Mouse (Mus musculus): ENCODE data around the gene Adipor2. TPM values are rescaled to one million over a fixed set of nuclear protein-coding genes. Genes with fewer than 3 reads are reported as not detected.

Gene Adipor2
- polyA plus RNA-seq, 1 experiment from 2014 or later = 40.9 TPM

GRCm38 (mm10) chr6:119411511-119411910, 6.0 kb downstream of the Adipor2 start:
- ATAC-seq = no peak

DNA sequence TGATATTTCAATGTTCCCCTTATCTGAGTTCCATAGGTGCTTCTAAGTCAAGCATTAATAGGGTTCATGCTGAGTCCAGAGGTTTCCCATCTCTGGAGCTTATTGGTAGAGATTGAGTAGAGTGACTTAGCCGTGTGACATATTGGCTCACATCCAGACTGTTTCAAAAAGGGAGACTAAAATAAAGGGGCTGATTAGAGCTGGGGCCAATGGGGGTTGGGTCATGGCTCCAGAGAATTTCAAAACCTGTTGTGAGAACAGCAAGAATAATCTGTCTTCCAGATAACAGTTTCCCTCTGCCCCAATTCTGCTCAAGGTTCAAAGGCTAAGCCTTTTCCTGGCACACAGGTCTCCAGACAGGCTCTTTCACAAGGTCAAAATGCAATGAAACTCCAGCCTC, 7.7 kb downstream of the Adipor2 start:
- H3K9ac ChIP-seq (replicated peaks; ENCODE audit: low read depth, low read length) = no peak overlapping the region
- H3K4me2 ChIP-seq (ENCODE audit: low read length) = no peak overlapping the region
- ATAC-seq = no peak
- H3K36me3 ChIP-seq (ENCODE audit: control insufficient read depth, insufficient read depth) = no peaks in the 10 kb centered on the region
- no peaks in the 10 kb centered on the region for H3K9me3 ChIP-seq (ENCODE audit: control insufficient read depth, low read length)
- H3K27ac ChIP-seq (ENCODE audit: low read length) = no peak overlapping the region
- H3K27me3 ChIP-seq (replicated peaks; ENCODE audit: control insufficient read depth, insufficient read depth, low read length) = no peaks in the 10 kb centered on the region
- no peaks in the 10 kb centered on the region for H3K4me1 ChIP-seq (replicated peaks; ENCODE audit: control insufficient read depth, insufficient read depth, low read length)
- 20% methylated on average over 1 of the region's 1 CpGs for WGBS
- no peak overlapping the region for H3K4me3 ChIP-seq (replicated peaks; ENCODE audit: low read length)

More at GRCm38 (mm10) chr6:119411511-119411910, 6.0 kb downstream of the Adipor2 start:
- H3K27ac ChIP-seq (ENCODE audit: low read length) = no peak overlapping the region
- no peaks in the 10 kb centered on the region for H3K27me3 ChIP-seq (replicated peaks; ENCODE audit: control insufficient read depth, insufficient read depth, low read length)
- no peak overlapping the region for H3K9ac ChIP-seq (replicated peaks; ENCODE audit: low read depth, low read length)
- no peak overlapping the region for H3K4me2 ChIP-seq (ENCODE audit: low read length)
- H3K36me3 ChIP-seq (ENCODE audit: control insufficient read depth, insufficient read depth) = no peaks in the 10 kb centered on the region
- 93% methylated on average over 3 of the region's 3 CpGs for WGBS
- no peaks in the 10 kb centered on the region for H3K9me3 ChIP-seq (ENCODE audit: control insufficient read depth, low read length)
- H3K4me3 ChIP-seq (replicated peaks; ENCODE audit: low read length) = no peak overlapping the region
- no peaks in the 10 kb centered on the region for H3K4me1 ChIP-seq (replicated peaks; ENCODE audit: control insufficient read depth, insufficient read depth, low read length)

GRCm38 (mm10) chr6:119408582-119408981, 8.9 kb downstream of the Adipor2 start:
- no peak for ATAC-seq
- no peaks in the 10 kb centered on the region for H3K36me3 ChIP-seq (ENCODE audit: control insufficient read depth, insufficient read depth)
- no peak overlapping the region for H3K4me2 ChIP-seq (ENCODE audit: low read length)
- H3K27me3 ChIP-seq (replicated peaks; ENCODE audit: control insufficient read depth, insufficient read depth, low read length) = no peaks in the 10 kb centered on the region
- no peak overlapping the region for H3K27ac ChIP-seq (ENCODE audit: low read length)
- 66% methylated on average over 9 of the region's 9 CpGs for WGBS
- H3K4me1 ChIP-seq (replicated peaks; ENCODE audit: control insufficient read depth, insufficient read depth, low read length) = no peaks in the 10 kb centered on the region
- no peak overlapping the region for H3K4me3 ChIP-seq (replicated peaks; ENCODE audit: low read length)
- no peaks in the 10 kb centered on the region for H3K9me3 ChIP-seq (ENCODE audit: control insufficient read depth, low read length)
- H3K9ac ChIP-seq (replicated peaks; ENCODE audit: low read depth, low read length) = no peak overlapping the region

DNA sequence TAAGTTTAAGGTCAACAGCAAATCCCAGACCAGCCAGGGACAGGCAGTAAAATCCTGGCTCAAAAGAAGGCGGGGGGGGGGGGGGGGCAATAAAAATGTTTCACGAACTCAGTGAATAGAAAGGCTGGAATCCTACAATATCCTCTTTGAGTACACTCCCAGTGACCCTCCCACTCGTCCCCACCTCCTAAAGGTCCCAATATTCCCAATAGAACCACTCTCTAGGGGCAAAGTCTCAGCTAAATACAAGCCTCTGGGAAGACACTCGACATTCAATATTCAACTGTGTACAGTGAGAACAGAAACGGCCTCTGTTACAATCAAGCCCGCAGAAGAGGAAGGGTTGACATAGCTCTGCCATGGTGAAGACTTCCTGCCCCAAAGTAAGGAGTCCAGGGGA, 9.7 kb downstream of the Adipor2 start:
- Histone ChIP-seq H3K36me3 (ENCODE audit: control insufficient read depth, insufficient read depth) (no peaks in the 10 kb centered on the region), H3K27me3 (replicated peaks; ENCODE audit: control insufficient read depth, insufficient read depth, low read length) (no peaks in the 10 kb centered on the region), H3K9ac (replicated peaks; ENCODE audit: low read depth, low read length) (no peak overlapping the region), H3K9me3 (ENCODE audit: control insufficient read depth, low read length) (no peaks in the 10 kb centered on the region), H3K27ac (ENCODE audit: low read length) (no peak overlapping the region), H3K4me1 (replicated peaks; ENCODE audit: control insufficient read depth, insufficient read depth, low read length) (no peaks in the 10 kb centered on the region), H3K4me3 (replicated peaks; ENCODE audit: low read length) (no peak overlapping the region), H3K4me2 (ENCODE audit: low read length) (no peak overlapping the region)
- 60% methylated on average over 6 of the region's 6 CpGs for WGBS
- no peak for ATAC-seq

- no peaks in the 10 kb centered on the region for H3K27me3 ChIP-seq (replicated peaks; ENCODE audit: control insufficient read depth, insufficient read depth, low read length)
- no peak overlapping the region for H3K27ac ChIP-seq (ENCODE audit: low read length)
- H3K36me3 ChIP-seq (ENCODE audit: control insufficient read depth, insufficient read depth) = no peaks in the 10 kb centered on the region
- no peak overlapping the region for H3K4me2 ChIP-seq (ENCODE audit: low read length)
- H3K4me1 ChIP-seq (replicated peaks; ENCODE audit: control insufficient read depth, insufficient read depth, low read length) = no peaks in the 10 kb centered on the region
- 91% methylated on average over 8 of the region's 8 CpGs for WGBS
- no peak overlapping the region for H3K4me3 ChIP-seq (replicated peaks; ENCODE audit: low read length)
- ATAC-seq = no peak
- H3K9ac ChIP-seq (replicated peaks; ENCODE audit: low read depth, low read length) = no peak overlapping the region
- no peaks in the 10 kb centered on the region for H3K9me3 ChIP-seq (ENCODE audit: control insufficient read depth, low read length)
Observed at GRCm38 (mm10) chr6:119406528-119406927, 11.0 kb downstream of the Adipor2 start.

- Histone ChIP-seq H3K4me1 (replicated peaks; ENCODE audit: control insufficient read depth, insufficient read depth, low read length) (no peaks in the 10 kb centered on the region), H3K9me3 (ENCODE audit: control insufficient read depth, low read length) (no peaks in the 10 kb centered on the region), H3K36me3 (ENCODE audit: control insufficient read depth, insufficient read depth) (no peaks in the 10 kb centered on the region), H3K4me3 (replicated peaks; ENCODE audit: low read length) (no peak overlapping the region), H3K27me3 (replicated peaks; ENCODE audit: control insufficient read depth, insufficient read depth, low read length) (no peaks in the 10 kb centered on the region), H3K9ac (replicated peaks; ENCODE audit: low read depth, low read length) (no peak overlapping the region), H3K4me2 (ENCODE audit: low read length) (no peak overlapping the region), H3K27ac (ENCODE audit: low read length) (no peak overlapping the region)
- 84% methylated on average over 7 of the region's 7 CpGs for WGBS
- ATAC-seq = no peak
Observed at GRCm38 (mm10) chr6:119405310-119405709, 12.2 kb downstream of the Adipor2 start.

DNA sequence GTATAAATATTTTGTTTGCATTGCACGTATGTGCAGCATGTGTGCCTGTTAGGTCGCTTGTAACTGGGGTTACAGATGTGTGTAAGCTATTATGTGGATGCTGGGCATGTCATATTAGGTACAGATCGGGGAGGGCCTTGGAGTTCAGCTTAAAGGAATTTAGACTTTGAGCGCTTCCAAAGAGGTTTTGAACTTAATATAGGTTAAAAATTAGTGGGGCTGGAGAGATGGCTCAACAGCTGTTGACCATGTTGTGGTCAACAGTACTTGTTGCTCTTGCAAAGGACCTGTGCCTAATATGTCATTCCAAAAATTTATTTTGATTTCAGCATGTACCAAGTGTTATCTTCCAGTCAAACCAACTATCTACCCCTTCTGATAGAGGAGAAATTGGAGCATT, 12.7 kb downstream of the Adipor2 start:
- WGBS = 93% methylated on average over 4 of the region's 4 CpGs
- no peak overlapping the region for H3K9ac ChIP-seq (replicated peaks; ENCODE audit: low read depth, low read length)
- H3K4me2 ChIP-seq (ENCODE audit: low read length) = no peak overlapping the region
- H3K27me3 ChIP-seq (replicated peaks; ENCODE audit: control insufficient read depth, insufficient read depth, low read length) = no peaks in the 10 kb centered on the region
- ATAC-seq = no peak
- H3K4me1 ChIP-seq (replicated peaks; ENCODE audit: control insufficient read depth, insufficient read depth, low read length) = no peaks in the 10 kb centered on the region
- H3K9me3 ChIP-seq (ENCODE audit: control insufficient read depth, low read length) = no peaks in the 10 kb centered on the region
- H3K27ac ChIP-seq (ENCODE audit: low read length) = no peak overlapping the region
- H3K4me3 ChIP-seq (replicated peaks; ENCODE audit: low read length) = no peak overlapping the region
- no peaks in the 10 kb centered on the region for H3K36me3 ChIP-seq (ENCODE audit: control insufficient read depth, insufficient read depth)

DNA sequence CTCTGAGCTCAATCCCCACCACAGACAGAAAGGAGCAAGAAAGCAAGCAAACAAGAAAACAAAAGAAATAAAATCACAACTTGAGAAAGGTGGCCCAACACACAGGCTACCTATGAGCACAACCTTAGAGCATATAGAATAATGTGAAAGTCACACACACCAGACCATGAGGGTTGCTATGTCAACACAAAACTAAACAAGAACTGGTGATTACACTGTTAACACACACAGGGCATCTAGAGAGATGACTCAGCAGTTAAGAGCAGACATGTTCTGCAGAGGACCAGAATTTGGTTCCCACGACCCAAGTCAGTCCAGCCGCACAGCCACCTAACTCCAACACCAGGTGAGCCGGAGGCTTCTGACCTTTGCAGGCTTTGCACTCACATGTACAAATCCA, 14.5 kb downstream of the Adipor2 start:
- H3K36me3 ChIP-seq (ENCODE audit: control insufficient read depth, insufficient read depth) = no peaks in the 10 kb centered on the region
- H3K27ac ChIP-seq (ENCODE audit: low read length) = no peak overlapping the region
- H3K4me2 ChIP-seq (ENCODE audit: low read length) = no peak overlapping the region
- H3K9ac ChIP-seq (replicated peaks; ENCODE audit: low read depth, low read length) = no peak overlapping the region
- whole genome bisulfite sequencing = 92% methylated on average over 3 of the region's 3 CpGs
- ATAC-seq = no peak
- H3K27me3 ChIP-seq (replicated peaks; ENCODE audit: control insufficient read depth, insufficient read depth, low read length) = no peaks in the 10 kb centered on the region
- no peaks in the 10 kb centered on the region for H3K4me1 ChIP-seq (replicated peaks; ENCODE audit: control insufficient read depth, insufficient read depth, low read length)
- no peak overlapping the region for H3K4me3 ChIP-seq (replicated peaks; ENCODE audit: low read length)
- no peaks in the 10 kb centered on the region for H3K9me3 ChIP-seq (ENCODE audit: control insufficient read depth, low read length)

DNA sequence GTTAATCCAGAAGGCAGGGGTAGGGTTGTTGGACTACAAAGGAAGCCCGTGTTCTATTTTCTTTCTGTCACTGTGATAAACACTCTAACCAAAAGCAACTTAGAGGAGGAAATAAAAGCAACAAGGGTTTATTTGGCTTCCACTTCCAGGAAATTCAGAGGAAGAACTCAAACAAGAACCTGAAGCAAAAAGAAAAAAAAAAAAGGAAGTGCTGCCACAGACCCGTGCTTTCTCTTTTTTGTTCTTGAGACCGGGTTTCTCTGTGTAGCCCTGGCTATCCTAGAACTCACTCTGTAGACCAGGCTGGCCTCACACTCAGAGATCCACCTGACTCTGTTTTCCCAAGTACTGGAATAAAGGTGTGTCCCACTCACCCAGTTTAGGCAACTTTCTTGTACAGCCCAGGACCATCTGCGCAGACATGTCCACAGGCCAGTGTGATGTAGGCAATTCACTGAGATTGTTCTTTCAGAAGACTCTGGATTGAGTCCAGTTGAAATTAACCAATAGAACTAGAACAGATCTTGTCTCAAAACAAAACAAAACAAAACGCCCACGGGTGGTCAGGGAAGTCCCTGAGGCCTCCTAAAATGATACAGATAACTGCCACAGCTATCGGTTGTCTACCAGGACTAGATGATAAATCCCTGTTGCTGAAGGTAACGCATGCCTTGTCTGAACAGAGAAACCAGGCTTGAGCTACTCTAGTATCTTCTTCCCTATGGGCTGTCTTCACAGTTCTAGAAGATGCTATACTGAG, 15.8 kb downstream of the Adipor2 start:
- no peaks in the 10 kb centered on the region for H3K27me3 ChIP-seq (replicated peaks; ENCODE audit: control insufficient read depth, insufficient read depth, low read length)
- no peak overlapping the region for H3K4me3 ChIP-seq (replicated peaks; ENCODE audit: low read length)
- H3K9ac ChIP-seq (replicated peaks; ENCODE audit: low read depth, low read length) = no peak overlapping the region
- no peak for ATAC-seq
- H3K9me3 ChIP-seq (ENCODE audit: control insufficient read depth, low read length) = no peaks in the 10 kb centered on the region
- H3K27ac ChIP-seq (ENCODE audit: low read length) = no peak overlapping the region
- no peaks in the 10 kb centered on the region for H3K36me3 ChIP-seq (ENCODE audit: control insufficient read depth, insufficient read depth)
- WGBS = 87% methylated on average over 8 of the region's 8 CpGs
- H3K4me1 ChIP-seq (replicated peaks; ENCODE audit: control insufficient read depth, insufficient read depth, low read length) = no peaks in the 10 kb centered on the region
- H3K4me2 ChIP-seq (ENCODE audit: low read length) = no peak overlapping the region

DNA sequence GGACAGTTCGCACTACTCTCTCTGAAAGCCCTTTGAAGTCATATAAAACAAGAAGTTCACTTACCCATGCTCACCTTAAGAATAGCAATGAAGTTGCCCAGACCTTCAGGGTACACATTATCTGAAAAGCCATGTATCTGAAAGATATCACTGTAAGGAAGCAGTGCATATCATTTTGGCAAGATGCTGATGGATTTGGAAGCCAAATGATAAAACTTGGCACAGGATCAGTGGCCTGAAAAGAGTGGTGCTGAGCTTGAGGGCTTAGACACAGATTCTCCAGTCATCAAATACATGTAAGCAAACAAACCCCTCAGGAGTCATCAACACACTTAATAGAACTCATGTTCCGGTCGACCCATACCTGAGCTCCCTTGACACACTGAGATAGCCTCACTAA, 16.9 kb downstream of the Adipor2 start:
- H3K9ac ChIP-seq (replicated peaks; ENCODE audit: low read depth, low read length) = no peak overlapping the region

More for the DNA sequence above, 16.9 kb downstream of the Adipor2 start:
- no peaks in the 10 kb centered on the region for H3K36me3 ChIP-seq (ENCODE audit: control insufficient read depth, insufficient read depth)
- H3K9me3 ChIP-seq (ENCODE audit: control insufficient read depth, low read length) = no peaks in the 10 kb centered on the region
- no peaks in the 10 kb centered on the region for H3K4me1 ChIP-seq (replicated peaks; ENCODE audit: control insufficient read depth, insufficient read depth, low read length)
- H3K4me3 ChIP-seq (replicated peaks; ENCODE audit: low read length) = no peak overlapping the region
- 93% methylated on average over 3 of the region's 3 CpGs for WGBS
- H3K27me3 ChIP-seq (replicated peaks; ENCODE audit: control insufficient read depth, insufficient read depth, low read length) = no peaks in the 10 kb centered on the region
- H3K27ac ChIP-seq (ENCODE audit: low read length) = no peak overlapping the region
- ATAC-seq = no peak
- H3K4me2 ChIP-seq (ENCODE audit: low read length) = no peak overlapping the region

Measured in forebrain, embryonic 16.5 days (tissue).